Mouse (Mus musculus) liver, postnatal 0 days (tissue): Measurements from ENCODE around the gene Myl6b.

Experiments used
- CTCF ChIP-seq: sonication (generic); IDR thresholded peaks from 2 replicates; pipeline ENCODE4 v1.5.1; 2016; ENCODE audit warnings: antibody characterized with exemption, low read depth
- EP300 ChIP-seq: IDR thresholded peaks from 2 replicates; pipeline ENCODE4 v1.6.1; 2016; ENCODE audit warnings: antibody characterized with exemption, low read depth, mild to moderate bottlenecking

DNA sequence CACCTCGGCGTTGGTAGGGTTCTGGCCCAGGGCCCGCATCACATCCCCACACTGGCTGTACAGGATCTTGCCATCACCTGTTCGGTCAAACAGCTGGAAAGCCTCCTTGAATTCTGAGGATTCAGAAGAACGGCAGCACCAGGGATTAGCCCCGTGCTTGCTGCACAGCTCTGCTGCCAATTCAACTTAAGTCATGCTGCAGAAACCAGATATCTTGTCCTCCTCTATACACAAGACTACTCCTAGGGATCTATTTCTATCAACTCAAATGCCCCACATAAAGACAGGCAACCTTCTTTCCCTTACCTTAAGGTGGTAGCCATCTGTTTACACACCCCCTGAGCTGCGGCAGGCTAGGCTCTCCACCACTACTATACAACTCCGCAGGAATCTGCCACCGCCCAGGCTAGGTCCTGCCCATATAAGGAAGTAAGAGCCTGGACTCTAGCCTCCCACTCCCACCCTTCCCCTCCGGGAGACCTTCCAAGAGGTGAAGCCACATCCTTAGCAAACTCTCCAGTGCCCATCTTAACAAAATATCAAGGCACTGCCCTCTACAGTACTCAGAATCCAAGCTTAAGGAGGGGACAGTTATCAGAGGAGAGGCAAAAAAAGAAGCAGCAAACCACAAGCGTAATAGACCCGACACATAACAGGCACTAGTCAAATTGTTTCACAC lies 5.7 kb downstream of the Myl6b start:
- TF ChIP-seq CTCF, result no peak
- TF ChIP-seq EP300, result no peak
